In genomic region chr14:73632648-73633263, GRCm38 (mm10) we compare ENCODE assay signal across 7 mouse cellular contexts. TPM values are rescaled to one million over a fixed set of nuclear protein-coding genes. Genes with fewer than 3 reads are reported as not detected.
DNase-seq lines count a peak whose midpoint lies in the region; ATAC-seq lines count a peak whose summit lies in the region.

No protein-coding gene starts in this region.

- H3K9ac ChIP-seq in liver, embryonic 11.5 days (ENCODE audit: low read depth, low read length), result no peak overlapping the region

- 80% methylated on average over 9 of the region's 9 CpGs for WGBS in liver, embryonic 11.5 days

- no peaks in the 10 kb centered on the region for H3K4me1 ChIP-seq in liver, embryonic 11.5 days (replicated peaks; ENCODE audit: control insufficient read depth, insufficient read depth, low read length)

- no peaks in the 10 kb centered on the region for H3K27me3 ChIP-seq in liver, embryonic 11.5 days (replicated peaks; ENCODE audit: control insufficient read depth, insufficient read depth, low read length)

- H3K9me3 ChIP-seq in liver, embryonic 11.5 days (ENCODE audit: control insufficient read depth, low read length), result no peaks in the 10 kb centered on the region

- H3K36me3 ChIP-seq in liver, embryonic 11.5 days (ENCODE audit: control insufficient read depth, insufficient read depth, low read length), result no peaks in the 10 kb centered on the region

- DNase-seq in layer of hippocampus, adult 11-12 months (ENCODE audit: low spot score), result peak; percentile 57
- DNase-seq in layer of hippocampus, adult 9-10 months (ENCODE audit: low spot score), result no peak
- DNase-seq in frontal cortex, postnatal 14 days (ENCODE audit: low spot score in 2 of 2), result peak; percentile 20 to 25
- peak; percentile 24 to 50 for DNase-seq in layer of hippocampus, postnatal 36 days
- DNase-seq in thymus, postnatal 0 days (ENCODE audit: low spot score), result no peak
- DNase-seq in liver, embryonic 11.5 days (ENCODE audit: low spot score), result no peak

- no peak overlapping the region for H3K27ac ChIP-seq in liver, embryonic 11.5 days (ENCODE audit: low read depth, low read length)

- peak; percentile 64; the same call in 1 of the 2 replicates for ATAC-seq in cerebellum, adult (ENCODE audit: insufficient number of reproducible peaks, low FRiP score, low TSS enrichment)
- no peak for ATAC-seq in liver, embryonic 11.5 days (replicated peaks; ENCODE audit: low FRiP score)

- H3K4me2 ChIP-seq in liver, embryonic 11.5 days, result no peak overlapping the region

- H3K4me3 ChIP-seq in liver, embryonic 11.5 days (ENCODE audit: low read depth, low read length), result no peak overlapping the region

RNA-seq across cellular contexts. Expression of gene Gm21750, which starts 28.3 kb away (rescaled TPM):
- total RNA-seq in layer of hippocampus, postnatal 36 days (2021), result not detected
- polyA plus RNA-seq in thymus, postnatal 0 days (2015; fragmentation: Nextera tagmentation; extraction: Ambion mirVana), result not detected in 2 replicates
- not detected in 2 replicates for polyA plus RNA-seq in liver, embryonic 11.5 days (2014; fragmentation: Nextera tagmentation; extraction: Ambion mirVana)

Comparison
In these comparisons a context has a peak if more than half of its experiments do, and no peak if none do; other contexts are left out.
1. DNase-seq: peak in layer of hippocampus, adult 11-12 months (single experiment), frontal cortex, postnatal 14 days (2 of 2) and layer of hippocampus, postnatal 36 days (2 of 2); none in layer of hippocampus, adult 9-10 months (single experiment), thymus, postnatal 0 days (single experiment) and liver, embryonic 11.5 days (single experiment).